Mouse (Mus musculus) spleen, adult 2 months (tissue): ENCODE results near the gene Iqcg. TPM values are rescaled to one million over a fixed set of nuclear protein-coding genes. Genes with fewer than 3 reads are reported as not detected.
A peak's percentile ranks its signal among the peaks of the same experiment; 100 is the strongest.

Source experiments
- DNase-seq, 2 experiments: peaks; one replicate each; pipeline versions ENCODE4 v3.0.0 to v3.0.0-alpha.2; 2012 to 2021; ENCODE audit warnings: low spot score in 2 of 2, low read depth in 1 of 2
- H3K27ac ChIP-seq: fragments of 200-500 bp; 2 replicates; pipeline ENCODE4 v1.5.1; 2012; ENCODE audit warnings: low read length, inconsistent platforms; ENCODE audit not compliant: insufficient read depth
- H3K27me3 ChIP-seq: fragments of 200-500 bp; 2 replicates; pipeline ENCODE4 v1.6.1; 2012; ENCODE audit warnings: mild to moderate bottlenecking, moderate library complexity, low read length, inconsistent platforms; ENCODE audit not compliant: control insufficient read depth, insufficient read depth
- H3K36me3 ChIP-seq: fragments of 200-500 bp; 2 replicates; pipeline ENCODE4 v1.6.1; 2012; ENCODE audit warnings: mild to moderate bottlenecking, low read length, inconsistent platforms; ENCODE audit not compliant: control insufficient read depth, insufficient read depth
- H3K4me1 ChIP-seq: fragments of 200-500 bp; 2 replicates; pipeline ENCODE4 v1.6.1; 2011; ENCODE audit warnings: inconsistent platforms; ENCODE audit not compliant: control insufficient read depth, insufficient read depth, insufficient read length
- H3K4me3 ChIP-seq: fragments of 200-500 bp; 2 replicates; pipeline ENCODE4 v1.5.1; 2011; ENCODE audit warnings: mild to moderate bottlenecking, inconsistent platforms; ENCODE audit not compliant: insufficient read depth, insufficient read length; ENCODE audit errors: extremely low read depth
- CTCF ChIP-seq: fragments of 200-500 bp; IDR thresholded peaks from 2 replicates; pipeline ENCODE4 v1.5.1; 2011; ENCODE audit warnings: mild to moderate bottlenecking, inconsistent platforms; ENCODE audit not compliant: insufficient read depth, insufficient read length, insufficient replicate concordance; ENCODE audit errors: extremely low read depth
- POLR2A ChIP-seq: fragments of 200-500 bp; IDR thresholded peaks from 2 replicates; pipeline ENCODE4 v1.6.1; 2011; ENCODE audit warnings: low read depth, low read length, inconsistent platforms
- WGBS: fragments of 180-500 bp; shearing (Covaris S2); methylation state at CpG from one replicate; pipeline ENCODE4 v1.1.7; 2018; 5-methylcytosine and 5-hydroxymethylcytosine counted together
- polyA plus RNA-seq: library from polyadenylated mRNA; depleted of rRNA; stranded (reverse); fragments of >200 nt; gene quantifications from 2 replicates; pipeline ENCODE4 v1.2.3, GENCODE M21; 2012; rRNA removed

Gene Iqcg
- polyA plus RNA-seq, 1 experiment, result 0.05 TPM

DNA sequence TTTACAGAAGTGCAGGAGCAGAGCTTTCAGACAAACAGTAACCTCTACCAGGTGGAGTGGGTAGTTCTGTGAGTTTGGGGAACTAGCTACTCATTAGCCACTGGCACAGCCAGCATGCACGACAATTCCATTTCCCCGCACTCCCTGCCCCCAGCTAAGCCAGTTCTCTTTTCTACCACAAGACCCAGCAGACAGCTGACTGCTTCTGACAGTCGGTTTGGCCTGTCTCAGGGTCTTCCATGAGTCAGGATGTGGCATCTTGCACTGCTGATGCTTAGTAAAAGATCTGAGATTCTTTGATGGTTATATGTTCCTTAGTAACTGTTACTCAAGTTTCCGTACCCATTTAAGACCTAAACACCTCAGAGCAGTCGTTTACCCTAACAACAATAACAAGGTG is 83.5 kb downstream of the Iqcg start:
- 0 out of 2 replicates have a peak, but pooled peaks cover 2% of the 10 kb centered on the region for H3K4me1 ChIP-seq
- H3K4me3 ChIP-seq, result no peak overlapping the region
- WGBS, result 27% methylated on average over 5 of the region's 5 CpGs
- TF ChIP-seq CTCF, result no peak
- TF ChIP-seq POLR2A, result no peak
- H3K27ac ChIP-seq, result no peak overlapping the region
- H3K36me3 ChIP-seq, result peaks cover 18% of the 10 kb centered on the region
- DNase-seq, result peak; percentile 13 to 25
- H3K27me3 ChIP-seq, result no peaks in the 10 kb centered on the region

Other genes starting within 250 kb of the Iqcg start
- gene Smbd1, start 245.7 kb downstream of the Iqcg start, polyA plus RNA-seq, result not detected in 2 replicates
- 3.7 and 4.1 TPM in 2 replicates for gene Fyttd1, start 178.7 kb downstream of the Iqcg start, polyA plus RNA-seq
- 74.6 and 88.1 TPM in 2 replicates for gene Rubcn, start 178.5 kb downstream of the Iqcg start, polyA plus RNA-seq
- 16.9 and 20.1 TPM in 2 replicates for gene Lrch3, start 142.1 kb downstream of the Iqcg start, polyA plus RNA-seq
- 198 and 203 TPM in 2 replicates for gene Rpl35a, start 235 bp upstream of the Iqcg start, polyA plus RNA-seq
- gene Lmln, start 6.3 kb upstream of the Iqcg start, polyA plus RNA-seq, result 0.53 and 1.3 TPM in 2 replicates
- 6.6 and 6.9 TPM in 2 replicates for gene Osbpl11, start 128.9 kb upstream of the Iqcg start, polyA plus RNA-seq
- 7.2 and 7.9 TPM in 2 replicates for gene Snx4, start 195.2 kb upstream of the Iqcg start, polyA plus RNA-seq